Mouse (Mus musculus): ENCODE measurements around the gene Usp16. TPM values are rescaled to one million over a fixed set of nuclear protein-coding genes. Genes with fewer than 3 reads are reported as not detected.
"Not testable (repeated sequence)": the region's sequence is repeated elsewhere in the genome, so short reads cannot be mapped to it uniquely, and the experiment has no call there.

Usp16 gene
- total RNA-seq, 2 experiments from 2014 or later, result 34.6 to 46.0 TPM

DNA sequence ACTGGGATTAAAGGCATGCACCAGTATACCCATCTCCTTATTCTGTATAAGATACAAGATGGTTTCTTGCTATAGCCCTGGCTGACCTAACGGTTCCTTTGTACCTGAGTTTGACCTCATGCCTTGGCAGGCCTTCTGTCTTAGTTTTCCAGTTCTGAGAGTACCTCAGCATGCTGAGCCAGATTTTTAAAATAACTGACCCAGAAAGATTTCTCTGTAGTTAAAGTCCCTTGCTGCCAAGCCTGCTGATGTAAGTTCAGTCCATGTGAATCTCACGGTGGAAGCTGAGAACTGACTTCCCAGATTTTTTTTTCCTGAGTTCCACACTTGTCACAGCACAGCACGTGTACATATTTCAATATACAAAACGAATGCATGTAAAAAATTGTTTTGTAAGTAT is 16.1 kb downstream of the Usp16 start:
- intact Hi-C loops (cut with DNase I), result no loop called here
- no peak for DNase-seq

DNA sequence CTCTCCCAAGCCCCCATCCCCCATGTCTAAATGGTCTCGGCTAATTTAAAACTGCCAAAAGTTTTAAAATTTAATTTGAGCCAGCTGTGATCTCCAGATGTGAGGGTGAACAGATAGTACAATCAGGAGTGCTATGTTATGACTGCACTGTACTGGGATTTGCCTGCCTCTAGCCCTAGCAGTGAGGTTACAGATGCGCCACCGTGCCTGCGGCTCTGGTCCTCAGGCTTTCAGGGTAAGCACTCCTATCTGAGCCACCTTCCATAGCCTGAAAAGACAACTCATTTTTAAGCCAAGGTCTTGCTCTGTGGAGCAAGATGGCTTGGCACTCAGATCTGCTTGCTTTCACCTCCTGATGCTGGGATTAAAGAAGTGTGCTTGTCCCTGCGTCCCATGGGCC is 29.9 kb downstream of the Usp16 start:
- no peak for DNase-seq
- intact Hi-C loops (cut with DNase I), result no loop called here

DNA sequence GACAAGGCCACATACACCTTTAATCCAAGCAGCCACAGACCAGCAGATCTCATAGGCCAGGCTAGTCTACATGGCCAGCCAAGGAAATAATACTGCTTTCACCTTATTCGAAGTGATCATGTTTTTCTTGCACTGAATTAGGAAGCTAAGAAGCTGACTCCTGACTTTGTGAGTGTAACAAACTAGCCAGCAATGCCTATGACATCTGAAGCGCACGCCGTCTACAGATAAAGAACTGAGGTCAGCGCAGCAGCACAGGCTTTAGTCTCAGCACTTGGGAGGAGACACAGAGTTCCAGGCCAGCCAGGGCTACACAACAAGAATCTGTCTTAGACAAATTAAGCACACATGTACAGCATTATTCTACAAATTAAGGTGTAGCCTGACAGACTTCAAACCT is 32.2 kb downstream of the Usp16 start:
- DNase-seq, result no peak
- intact Hi-C loops (cut with DNase I), result no loop called here

DNA sequence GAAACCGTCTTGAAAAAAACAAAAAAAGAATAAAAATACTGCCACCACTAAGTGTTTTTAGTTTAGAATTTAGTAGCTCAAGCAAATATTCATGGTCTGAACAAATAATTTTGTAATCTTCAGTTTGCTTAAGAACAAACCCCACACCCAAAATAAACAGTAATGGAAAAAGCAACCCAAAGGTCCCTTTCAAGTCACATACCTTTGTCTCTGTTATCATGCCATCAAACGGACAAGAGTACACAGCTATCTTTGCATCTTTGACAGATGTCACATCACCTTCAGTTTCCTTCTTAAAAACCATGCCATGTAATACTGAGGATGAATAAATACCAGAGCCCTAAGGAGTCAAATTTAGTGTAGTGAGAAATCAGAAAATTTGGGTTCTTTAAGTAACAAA is 34.1 kb downstream of the Usp16 start:
- DNase-seq, result no peak
- intact Hi-C loops (cut with DNase I), result no loop called here

DNA sequence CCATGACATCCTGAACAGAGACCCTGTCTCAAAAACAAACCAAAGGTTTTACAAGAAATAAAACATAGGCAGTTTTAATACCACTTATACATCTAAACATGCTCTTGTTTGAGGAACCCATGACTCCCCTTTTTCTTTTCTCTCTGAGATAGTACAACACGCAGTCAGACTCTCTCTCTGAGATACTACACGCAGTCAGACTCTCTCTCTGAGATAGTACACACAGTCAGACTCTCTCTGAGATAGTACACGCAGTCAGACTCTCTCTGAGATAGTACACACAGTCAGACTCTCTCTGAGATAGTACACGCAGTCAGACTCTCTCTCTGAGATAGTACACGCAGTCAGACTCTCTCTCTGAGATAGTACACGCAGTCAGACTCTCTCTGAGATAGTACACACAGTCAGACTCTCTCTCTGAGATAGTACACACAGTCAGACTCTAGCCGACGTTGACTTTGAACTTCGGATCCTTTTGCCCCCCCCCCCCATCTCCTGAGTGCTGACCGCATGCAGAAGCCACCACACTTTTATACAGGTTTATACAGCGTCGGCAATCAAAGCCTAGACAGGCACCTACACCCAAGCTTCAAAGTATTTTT is 37.8 kb downstream of the Usp16 start:
- not testable (repeated sequence) for DNase-seq
- intact Hi-C loops (cut with DNase I), result loop anchor here (5.0 kb wide), 1 partner anchor 35 kb away; no protein-coding TSS in a partner anchor

DNA sequence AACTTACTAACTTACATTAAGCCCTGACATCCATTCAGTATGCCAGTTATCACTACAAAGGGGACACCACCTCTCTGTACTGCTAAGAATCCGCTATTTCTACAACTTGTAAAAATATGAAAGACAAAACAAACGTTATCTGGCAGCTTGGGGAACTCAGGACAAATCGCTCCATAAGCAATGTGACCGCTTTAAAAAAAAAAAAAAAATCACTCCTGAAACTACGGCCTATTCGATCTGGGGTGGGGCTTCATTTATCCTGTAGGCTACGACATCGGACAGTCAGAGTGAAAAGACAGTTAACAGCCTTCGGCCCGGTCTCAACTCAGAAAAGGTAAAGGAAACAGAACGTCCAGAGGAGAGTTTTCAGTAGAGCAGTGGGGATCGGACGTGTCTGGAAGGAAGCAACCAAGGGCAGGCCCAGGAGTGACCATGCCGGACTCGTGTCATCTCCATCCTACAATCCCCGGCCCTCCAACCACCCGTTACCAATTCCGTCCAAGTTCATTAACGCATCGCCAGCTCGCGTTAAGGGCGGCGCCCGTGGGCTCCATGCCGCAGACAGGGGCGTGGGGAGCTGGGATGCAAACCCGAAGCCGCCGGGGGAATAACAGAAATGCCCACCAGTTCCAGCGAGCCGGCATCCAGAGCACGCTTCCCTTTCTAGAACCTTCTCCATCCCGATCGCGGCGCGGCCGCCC is 40.6 kb downstream of the Usp16 start:
- intact Hi-C loops (cut with DNase I), result loop anchor here (5.0 kb wide), 1 partner anchor 38 kb away; no protein-coding TSS in a partner anchor
- DNase-seq, result no peak

DNA sequence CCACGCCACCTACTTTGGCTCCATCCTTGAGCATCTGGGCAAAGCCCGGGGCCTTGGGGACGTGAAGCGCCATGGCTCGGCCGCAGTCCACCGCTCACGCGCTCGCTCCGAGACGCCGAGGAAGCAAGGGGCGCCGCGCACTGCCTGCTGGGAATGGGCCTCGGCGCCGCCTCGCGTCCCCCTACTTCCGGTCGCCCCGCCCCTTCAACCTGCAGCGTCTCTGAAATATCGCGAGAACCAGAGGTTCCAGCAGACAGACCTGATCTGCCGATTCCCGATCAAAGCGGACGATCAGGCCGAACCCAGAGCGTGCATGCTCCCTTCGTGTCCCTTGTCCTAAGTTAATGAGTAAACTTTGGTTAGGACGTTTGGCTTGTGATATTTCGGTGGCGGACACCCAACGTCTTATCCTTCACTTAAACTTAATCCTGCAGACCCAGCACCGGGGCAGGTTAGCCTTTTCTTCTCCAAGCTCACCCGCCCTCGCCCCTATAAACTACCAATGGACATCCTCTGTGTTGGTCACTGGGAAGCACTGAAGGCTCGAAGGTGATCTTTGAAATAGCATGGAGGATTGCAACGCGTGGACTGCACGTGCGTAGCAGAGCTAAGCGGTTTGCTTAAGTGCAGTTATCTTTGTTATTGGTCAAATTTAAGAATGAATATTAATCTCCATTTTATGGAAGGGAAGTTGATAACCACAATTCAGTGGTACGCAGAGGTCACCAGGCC is 41.4 kb downstream of the Usp16 start, which contains the start of gene Cct8:
Gene Cct8, minus strand, starts transcription at position 158 of the 732 bp plus-strand sequence.
- intact Hi-C loops (cut with DNase I), result no loop called here

DNA sequence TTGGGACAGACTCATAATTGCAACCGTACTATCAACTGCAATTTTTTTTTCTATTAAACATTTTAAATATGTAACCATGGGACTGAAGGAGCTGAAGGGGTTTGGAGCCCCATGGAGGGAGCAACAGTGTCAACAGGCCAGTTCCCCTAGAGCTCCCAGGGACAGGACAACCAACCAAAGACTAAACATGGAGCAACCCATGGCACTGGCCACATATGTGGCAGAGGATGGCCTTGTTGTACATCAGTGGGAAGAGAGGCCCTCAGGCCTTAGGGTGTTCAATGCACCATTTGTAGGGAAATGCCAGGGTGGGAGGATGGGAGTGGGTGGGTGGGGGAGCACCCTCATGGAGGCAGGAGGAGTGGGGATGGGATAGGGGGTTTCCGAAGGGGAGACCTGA is 42.2 kb downstream of the Usp16 start:
- intact Hi-C loops (cut with DNase I), result no loop called here
- no peak for DNase-seq

More for the DNA sequence above, 41.4 kb downstream of the Usp16 start, which contains the start of gene Cct8:
- peak; percentile 96 to 97 for DNase-seq

DNA sequence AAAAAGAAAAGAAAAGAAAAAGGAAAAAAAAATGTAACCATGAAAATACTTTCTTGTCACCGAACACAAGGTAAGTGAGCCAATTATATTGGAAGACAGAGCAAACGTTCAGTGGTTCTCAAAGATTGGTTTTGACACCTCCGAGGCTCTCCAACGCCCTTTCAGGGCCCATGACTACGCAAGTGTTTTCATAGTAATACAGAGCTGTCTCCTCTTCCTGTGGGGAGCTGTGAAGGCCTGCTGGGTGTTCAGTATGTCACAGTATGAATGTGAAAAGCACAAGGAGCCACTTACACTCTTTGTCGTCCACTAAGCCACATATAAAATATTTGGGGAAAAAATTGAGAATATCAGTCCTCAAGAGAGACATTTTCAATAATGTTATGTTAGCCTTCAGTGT is 42.7 kb downstream of the Usp16 start:
- no peak for DNase-seq
- intact Hi-C loops (cut with DNase I), result no loop called here

DNA sequence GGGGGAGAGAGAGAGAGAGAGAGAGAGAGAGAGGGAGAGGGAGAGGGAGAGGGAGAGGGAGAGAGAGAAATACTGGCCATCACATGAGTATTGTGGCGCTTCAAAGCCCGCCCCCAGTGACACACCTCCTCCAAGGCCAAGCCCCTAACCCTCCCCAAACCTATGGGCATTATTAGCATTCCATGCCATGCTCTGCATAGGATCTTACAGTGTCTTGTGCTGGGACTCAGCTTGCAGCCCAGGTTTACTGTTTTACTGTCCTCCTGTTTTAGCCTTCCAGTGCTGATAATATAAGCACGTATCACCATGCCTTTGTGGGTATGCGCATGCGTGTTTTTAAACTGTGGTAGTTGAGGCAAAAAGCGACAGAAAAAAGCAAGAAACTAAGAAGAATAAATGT is 45.1 kb downstream of the Usp16 start:
- no peak for DNase-seq
- intact Hi-C loops (cut with DNase I), result no loop called here

DNA sequence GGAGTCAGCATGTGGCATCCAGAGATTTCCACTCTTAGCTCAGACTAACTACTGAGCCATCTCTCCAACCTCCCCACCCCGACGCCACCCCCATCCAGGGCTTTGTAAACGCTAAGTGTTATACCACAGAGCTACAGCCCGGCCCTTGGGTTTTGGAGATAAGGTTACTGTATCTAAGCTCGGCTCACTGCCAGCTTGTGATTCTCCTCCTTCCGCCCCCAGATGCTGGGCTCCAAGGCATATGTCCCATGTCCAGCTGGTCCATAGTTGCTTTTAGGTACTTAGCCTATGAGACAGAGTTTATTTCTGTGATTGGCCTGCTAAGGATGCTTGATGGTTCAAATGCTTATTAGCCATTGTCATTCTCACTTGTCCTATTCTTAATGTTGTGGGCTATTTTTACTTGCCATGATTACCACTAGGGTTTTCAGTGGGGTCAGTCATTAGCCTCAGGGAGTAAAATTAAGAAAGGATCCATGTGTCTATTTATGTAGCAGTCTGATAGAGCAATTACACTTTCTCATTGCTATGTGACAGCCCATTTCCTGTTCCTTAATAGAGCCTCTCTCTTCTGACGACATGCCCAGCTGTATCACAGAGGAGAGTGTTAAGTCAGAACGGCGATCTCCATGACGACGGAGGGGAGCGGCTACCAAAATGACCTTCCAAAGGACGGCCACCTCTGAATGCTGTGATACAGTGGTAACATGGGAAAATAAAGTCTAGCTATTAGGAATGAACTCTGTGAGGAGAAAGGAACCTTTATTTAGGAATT is 47.0 kb downstream of the Usp16 start:
- intact Hi-C loops (cut with DNase I), result no loop called here
- DNase-seq, result peak; percentile 10 to 39

DNA sequence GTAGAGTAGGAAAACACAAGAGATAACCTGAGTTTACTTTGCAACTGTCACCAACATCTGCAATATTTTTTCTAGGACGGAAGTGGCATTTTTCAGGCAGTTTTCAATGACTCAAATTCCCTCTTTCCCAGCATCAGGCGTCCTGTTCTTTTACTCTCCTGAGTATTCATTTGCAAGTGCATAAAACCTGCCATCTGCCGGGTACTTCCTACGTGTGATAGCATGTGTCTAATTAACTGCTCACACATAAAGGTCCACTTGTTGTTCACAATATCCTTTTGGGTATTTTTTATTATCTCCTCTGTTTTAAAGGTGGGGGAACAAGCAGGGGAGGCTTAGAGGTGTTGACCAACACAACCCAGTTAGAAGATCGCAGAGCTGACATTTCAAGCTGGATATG is 57.2 kb downstream of the Usp16 start:
- no peak for DNase-seq
- intact Hi-C loops (cut with DNase I), result no loop called here

DNA sequence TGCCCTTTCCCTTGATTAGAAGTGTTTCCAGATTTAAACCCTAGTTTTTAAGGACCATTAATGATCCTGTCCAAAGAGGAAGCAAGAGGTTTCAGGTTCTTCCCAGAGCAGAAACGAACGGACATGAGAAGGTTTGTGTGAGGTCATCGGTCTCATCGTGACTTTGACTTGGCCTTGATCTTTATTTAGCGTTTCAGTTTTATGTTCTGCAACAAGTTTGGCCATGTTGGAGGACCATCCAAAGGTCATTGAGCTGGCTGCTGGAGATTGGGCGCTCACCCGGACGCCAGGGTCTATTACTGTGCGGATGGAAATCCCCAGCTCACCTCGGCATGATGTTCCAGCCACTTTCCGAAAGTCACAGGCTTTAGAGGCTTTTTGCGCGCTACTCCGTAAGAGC is 57.8 kb downstream of the Usp16 start:
- DNase-seq, result no peak
- intact Hi-C loops (cut with DNase I), result no loop called here

DNA sequence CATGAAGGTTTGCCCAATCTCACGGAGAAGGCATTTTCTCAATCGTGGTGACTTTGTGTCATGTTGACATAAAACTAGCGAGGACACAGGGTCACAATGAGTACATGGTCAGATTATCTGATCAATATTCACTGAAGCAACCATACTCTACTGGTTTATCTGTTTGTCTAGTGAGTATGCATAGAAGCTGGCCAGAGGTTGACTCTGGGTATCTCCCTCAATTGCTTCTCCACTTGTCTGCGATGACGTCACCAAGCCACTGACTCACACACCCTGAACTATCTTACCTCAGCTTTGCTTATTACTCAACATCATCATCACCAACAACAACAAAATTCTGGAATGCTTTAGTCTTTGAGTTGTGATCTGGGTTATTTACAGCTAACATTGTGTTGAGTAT is 69.7 kb downstream of the Usp16 start:
- DNase-seq, result no peak
- intact Hi-C loops (cut with DNase I), result no loop called here

DNA sequence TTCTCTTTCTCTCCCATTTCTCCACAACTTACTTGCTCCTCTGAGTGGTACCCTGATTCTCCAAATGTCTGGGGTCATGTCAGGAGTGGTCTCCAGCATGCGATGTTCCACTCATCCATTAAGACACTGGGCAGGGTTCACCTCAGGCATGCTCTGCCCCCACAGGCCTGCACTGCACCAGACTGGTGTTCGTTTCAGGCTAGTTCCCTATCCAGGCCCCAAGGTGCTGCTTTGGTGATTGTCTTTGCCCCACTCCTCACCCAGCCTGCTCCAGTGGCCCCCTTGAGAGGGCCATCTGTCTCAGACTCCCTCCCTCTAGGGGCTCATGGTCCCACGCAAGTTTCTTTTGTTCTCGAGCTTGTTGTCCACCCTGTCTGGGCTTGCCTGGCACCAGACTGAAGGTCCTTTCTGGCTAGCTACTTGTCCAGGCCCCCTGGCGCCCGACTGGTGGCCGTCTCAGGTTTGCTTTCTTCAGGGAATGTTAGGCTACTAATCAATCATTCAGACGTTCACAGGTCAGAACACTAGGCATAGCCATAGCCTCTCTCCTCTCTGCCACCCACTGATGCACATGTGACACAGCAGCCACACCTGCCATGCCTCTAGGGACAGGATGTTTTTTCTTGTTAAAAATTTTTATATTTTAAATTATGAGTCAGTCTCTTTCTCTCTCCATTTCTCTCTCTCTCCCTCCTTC is 73.2 kb downstream of the Usp16 start:
- DNase-seq, result no peak
- intact Hi-C loops (cut with DNase I), result no loop called here

DNA sequence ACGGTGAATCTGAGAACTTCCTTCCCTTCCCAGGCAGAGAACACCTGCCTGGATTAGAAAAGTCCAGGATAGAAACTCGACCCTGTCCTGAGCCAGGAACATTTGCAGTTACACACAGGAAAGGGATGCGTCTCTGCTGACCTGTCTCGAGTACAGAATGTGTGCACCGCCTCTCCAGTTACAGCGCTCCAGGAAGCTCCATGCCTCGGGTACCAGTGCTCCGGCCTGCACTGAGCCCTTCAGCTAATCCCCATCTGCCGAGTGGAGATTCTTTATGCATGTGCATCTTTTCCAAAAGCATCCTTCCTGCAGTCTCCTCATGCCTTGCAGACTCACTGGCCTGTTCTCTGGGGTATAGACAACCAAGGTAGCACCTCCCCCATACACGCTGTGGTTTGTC is 74.3 kb downstream of the Usp16 start:
- intact Hi-C loops (cut with DNase I), result no loop called here
- DNase-seq, result no peak

All from heart, postnatal 14 days (tissue).